Mouse (Mus musculus) stomach, embryonic 14.5 days (tissue): ENCODE measurements at regions not wholly inside any gene's neighbourhood (a gene's known extent, or its start where the extent isn't known, plus 50 kb on each side); places are given as distances from the start of the nearest gene placed in this dataset.

Source experiments
- ATAC-seq: fragments of 200-750 bp; cut with Nextera tagmentation; 2 replicates; pipeline ENCODE4 v1.8.0; 2017; ENCODE audit warnings: low read depth, moderate TSS enrichment; ENCODE audit not compliant: insufficient number of reproducible peaks, insufficient read depth, low FRiP score
- H3K27ac ChIP-seq: fragments of 300-500 bp; sonication (generic); 2 replicates; pipeline ENCODE4 v1.5.1; 2014; ENCODE audit warnings: mild to moderate bottlenecking, low read length, moderate library complexity, mixed read lengths
- H3K27me3 ChIP-seq: fragments of 300-500 bp; sonication (generic); 2 replicates; pipeline ENCODE4 v1.6.1; 2014; ENCODE audit warnings: low read length, control low read depth, mixed read lengths; ENCODE audit not compliant: control insufficient read depth, insufficient read depth
- H3K36me3 ChIP-seq: fragments of 300-500 bp; sonication (generic); 2 replicates; pipeline ENCODE4 v1.6.1; 2014; ENCODE audit warnings: mild to moderate bottlenecking, control low read depth, low read length, moderate library complexity, mixed read lengths; ENCODE audit not compliant: control insufficient read depth, insufficient read depth
- H3K4me1 ChIP-seq: fragments of 300-500 bp; sonication (generic); 2 replicates; pipeline ENCODE4 v1.6.1; 2014; ENCODE audit warnings: low read length, control low read depth, mixed read lengths; ENCODE audit not compliant: control insufficient read depth, insufficient read depth
- H3K4me2 ChIP-seq: fragments of 300-500 bp; sonication (generic); replicated peaks from 2 replicates; pipeline ENCODE4 v1.6.1; 2014; ENCODE audit warnings: low read depth, low read length, control low read depth
- H3K4me3 ChIP-seq: fragments of 300-500 bp; sonication (generic); 2 replicates; pipeline ENCODE4 v1.5.1; 2014; ENCODE audit warnings: low read depth, low read length, control low read depth
- H3K9ac ChIP-seq: fragments of 300-500 bp; sonication (generic); replicated peaks from 2 replicates; pipeline ENCODE4 v1.6.1; 2014; ENCODE audit warnings: low read depth, mild to moderate bottlenecking, control low read depth, low read length, moderate library complexity, mixed read lengths
- H3K9me3 ChIP-seq: fragments of 300-500 bp; sonication (generic); 2 replicates; pipeline ENCODE4 v1.6.1; 2016; ENCODE audit warnings: low read depth, low read length, control low read depth; ENCODE audit not compliant: control insufficient read depth
- WGBS: fragments of 180-500 bp; shearing (Covaris S2); extraction: QIAGEN DNeasy Blood & Tissue Kit; methylation state at CpG from one replicate; pipeline ENCODE4 v1.1.7; 2014; 5-methylcytosine and 5-hydroxymethylcytosine counted together

DNA sequence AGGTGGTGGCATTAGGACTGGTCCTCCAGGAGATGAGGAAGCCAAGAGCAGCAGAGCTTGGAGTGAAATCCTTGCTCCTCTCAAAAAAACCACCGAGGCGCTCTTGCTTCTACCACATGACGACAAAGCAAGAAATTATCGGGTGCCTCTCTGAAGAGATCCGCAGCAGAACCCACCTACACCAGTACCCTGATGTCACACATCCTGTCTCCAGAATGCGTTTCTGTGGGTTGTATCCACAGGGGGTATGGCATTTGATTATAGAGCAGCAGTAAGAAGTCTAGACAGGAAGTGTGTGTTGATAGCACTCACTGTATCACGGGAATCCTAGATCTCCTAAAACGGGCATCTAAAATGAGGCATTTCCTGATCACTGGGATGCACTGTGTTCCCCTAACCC is 89.8 kb downstream of the Chst2 start:
- ATAC-seq, result no peak
- H3K9me3 ChIP-seq, result no peaks in the 10 kb centered on the region
- H3K27ac ChIP-seq, result no peak overlapping the region
- no peaks in the 10 kb centered on the region for H3K27me3 ChIP-seq
- no peaks in the 10 kb centered on the region for H3K4me1 ChIP-seq
- no peak overlapping the region for H3K4me2 ChIP-seq
- WGBS, result 79% methylated on average over 8 of the region's 8 CpGs
- no peaks in the 10 kb centered on the region for H3K36me3 ChIP-seq
- H3K4me3 ChIP-seq, result no peak overlapping the region
- H3K9ac ChIP-seq, result no peak overlapping the region

DNA sequence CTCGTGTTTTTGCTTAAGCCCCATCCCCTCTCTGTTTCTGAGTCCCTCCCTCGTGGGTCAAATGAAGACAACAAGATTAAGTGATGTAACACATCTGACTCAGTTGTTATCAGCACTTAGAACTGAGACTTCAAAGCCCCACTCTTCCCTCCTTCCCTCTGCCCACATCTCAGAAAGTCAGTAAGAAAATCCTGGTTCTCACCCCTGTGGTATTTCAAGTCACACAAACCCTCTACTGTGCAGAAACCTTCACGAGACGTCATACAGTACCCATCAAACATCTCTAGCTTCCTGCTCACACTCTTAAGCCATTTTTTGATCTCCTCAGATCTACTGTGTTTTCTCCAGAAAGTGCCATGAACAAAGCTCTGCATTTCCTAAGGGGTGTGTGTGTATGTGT is 91.4 kb downstream of the Chst2 start:
- no peaks in the 10 kb centered on the region for H3K36me3 ChIP-seq
- H3K27ac ChIP-seq, result no peak overlapping the region
- H3K4me1 ChIP-seq, result no peaks in the 10 kb centered on the region
- no peaks in the 10 kb centered on the region for H3K9me3 ChIP-seq
- no peak overlapping the region for H3K9ac ChIP-seq
- 49% methylated on average over 4 of the region's 4 CpGs for WGBS
- no peaks in the 10 kb centered on the region for H3K27me3 ChIP-seq
- no peak overlapping the region for H3K4me2 ChIP-seq
- ATAC-seq, result no peak
- no peak overlapping the region for H3K4me3 ChIP-seq

GRCm38 (mm10) chr9:95311671-95312070 is 94.9 kb downstream of the Chst2 start:
- Histone ChIP-seq H3K27ac (no peak overlapping the region), H3K27me3 (no peaks in the 10 kb centered on the region), H3K4me3 (no peak overlapping the region), H3K4me2 (no peak overlapping the region), H3K9ac (no peak overlapping the region), H3K36me3 (no peaks in the 10 kb centered on the region), H3K4me1 (no peaks in the 10 kb centered on the region), H3K9me3 (no peaks in the 10 kb centered on the region)
- 80% methylated on average over 3 of the region's 3 CpGs for WGBS
- ATAC-seq, result no peak

DNA sequence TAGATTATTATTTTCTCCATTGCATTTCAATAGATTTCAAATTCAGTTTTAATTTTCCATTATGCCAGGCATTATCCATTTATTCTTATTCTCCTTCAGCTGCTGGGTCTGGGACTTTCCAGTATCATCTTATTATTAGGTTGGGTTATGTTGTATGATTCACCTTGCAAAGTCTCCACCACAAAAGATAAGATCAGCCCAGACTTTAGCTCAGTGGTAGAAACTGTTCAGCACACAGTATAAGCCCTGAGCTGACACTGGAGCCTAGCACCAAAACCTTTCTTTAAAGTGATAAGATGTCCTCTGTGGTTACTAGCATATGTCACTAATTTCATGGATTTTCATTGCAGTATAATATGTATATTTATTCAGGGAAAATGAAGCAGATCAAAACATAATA is 117.5 kb downstream of the Chst2 start:
- no peak overlapping the region for H3K4me3 ChIP-seq
- H3K4me2 ChIP-seq, result no peak overlapping the region
- ATAC-seq, result no peak
- no peaks in the 10 kb centered on the region for H3K4me1 ChIP-seq
- no peaks in the 10 kb centered on the region for H3K36me3 ChIP-seq
- H3K27ac ChIP-seq, result no peak overlapping the region
- H3K9me3 ChIP-seq, result no peaks in the 10 kb centered on the region
- H3K9ac ChIP-seq, result no peak overlapping the region
- H3K27me3 ChIP-seq, result no peaks in the 10 kb centered on the region

GRCm38 (mm10) chr9:95282996-95283395 is 123.5 kb downstream of the Chst2 start:
- H3K36me3 ChIP-seq, result no peaks in the 10 kb centered on the region
- ATAC-seq, result no peak
- no peak overlapping the region for H3K4me3 ChIP-seq
- no peak overlapping the region for H3K9ac ChIP-seq
- H3K27me3 ChIP-seq, result no peaks in the 10 kb centered on the region
- no peak overlapping the region for H3K27ac ChIP-seq
- no peak overlapping the region for H3K4me2 ChIP-seq
- H3K9me3 ChIP-seq, result no peaks in the 10 kb centered on the region
- H3K4me1 ChIP-seq, result no peaks in the 10 kb centered on the region
- 83% methylated on average over 3 of the region's 3 CpGs for WGBS

DNA sequence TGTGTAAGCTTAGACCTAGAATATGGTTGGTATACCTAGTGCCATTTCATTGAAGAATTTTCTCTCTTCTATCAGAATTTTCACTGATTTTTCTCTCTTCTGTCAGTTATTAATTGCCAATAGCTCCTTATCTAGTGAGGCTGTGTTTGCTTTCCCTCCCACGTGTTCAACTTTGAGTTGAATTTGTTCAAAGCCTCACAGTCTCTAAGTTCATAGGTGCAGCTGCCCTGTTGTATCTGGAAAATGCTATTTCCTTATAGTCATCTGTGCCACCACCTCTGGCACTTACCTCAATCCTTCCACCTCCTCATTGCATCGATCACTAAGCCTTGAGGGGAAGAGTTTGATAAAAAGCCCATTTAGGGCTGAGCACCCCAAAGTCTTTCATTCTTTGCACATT is 124.0 kb downstream of the Chst2 start:
- no peak overlapping the region for H3K27ac ChIP-seq
- no peaks in the 10 kb centered on the region for H3K27me3 ChIP-seq
- H3K9me3 ChIP-seq, result no peaks in the 10 kb centered on the region
- H3K4me3 ChIP-seq, result no peak overlapping the region
- H3K36me3 ChIP-seq, result no peaks in the 10 kb centered on the region
- no peak overlapping the region for H3K9ac ChIP-seq
- 44% methylated on average over 2 of the region's 2 CpGs for WGBS
- H3K4me1 ChIP-seq, result no peaks in the 10 kb centered on the region
- no peak overlapping the region for H3K4me2 ChIP-seq
- ATAC-seq, result no peak
